Mouse (Mus musculus): ENCODE results near the gene Lgals8.

DNA sequence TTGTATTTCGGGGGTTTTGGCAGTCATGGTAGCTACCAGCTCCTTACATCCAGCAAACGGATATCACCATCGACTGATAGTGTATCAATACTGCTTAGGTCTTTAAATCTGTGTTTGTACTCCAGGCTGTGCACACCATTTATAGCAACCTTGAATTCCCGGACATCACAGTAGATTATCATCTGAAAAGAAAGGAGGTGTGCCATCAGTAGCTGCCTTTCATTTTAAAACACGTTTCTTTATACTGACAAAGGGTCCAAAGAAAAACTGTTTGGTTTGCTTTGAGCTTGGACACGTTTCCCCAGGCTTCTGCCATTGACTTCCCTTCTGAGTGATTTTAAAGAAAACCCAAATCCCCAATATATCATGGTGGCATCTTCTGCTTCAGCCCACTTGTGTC is 23.9 kb downstream of the Lgals8 start:
- no peak for TF ChIP-seq CTCF (IDR thresholded peaks at IDR 0.05; ENCODE audit: control insufficient read depth, insufficient read depth, insufficient replicate concordance, low read depth, low read length)
- TF ChIP-seq POLR2A (IDR thresholded peaks at IDR 0.05; ENCODE audit: control insufficient read depth, low read depth, low read length), result no peak

All from testis, adult 2 months (tissue).